Mouse (Mus musculus) lung, postnatal 10 days (tissue): ENCODE measurements around the gene Cnbp.

Experiments used
- DNase-seq: peaks from one replicate; pipeline ENCODE4 v3.0.0; 2021

The Cnbp gene

DNA sequence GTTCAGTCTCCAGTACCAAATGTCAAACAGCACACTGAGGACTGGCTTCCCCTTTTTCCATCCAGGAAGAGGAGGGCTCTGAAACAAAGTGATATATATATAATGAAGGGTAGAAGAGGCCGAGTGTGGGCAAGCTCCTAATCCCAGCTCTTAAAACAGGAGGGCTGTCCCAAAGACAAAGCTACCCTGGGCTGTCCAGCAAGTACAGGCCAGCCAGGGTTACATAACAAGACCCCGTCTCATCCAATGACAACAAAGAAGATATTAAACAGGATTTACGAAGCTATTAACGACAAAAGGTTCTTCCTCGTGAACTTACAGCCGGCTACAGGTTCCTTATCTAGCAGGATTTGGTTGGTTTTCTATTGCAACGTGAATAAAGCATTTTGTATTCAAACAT, 46.0 kb downstream of the Cnbp start:
- no peak for DNase-seq

DNA sequence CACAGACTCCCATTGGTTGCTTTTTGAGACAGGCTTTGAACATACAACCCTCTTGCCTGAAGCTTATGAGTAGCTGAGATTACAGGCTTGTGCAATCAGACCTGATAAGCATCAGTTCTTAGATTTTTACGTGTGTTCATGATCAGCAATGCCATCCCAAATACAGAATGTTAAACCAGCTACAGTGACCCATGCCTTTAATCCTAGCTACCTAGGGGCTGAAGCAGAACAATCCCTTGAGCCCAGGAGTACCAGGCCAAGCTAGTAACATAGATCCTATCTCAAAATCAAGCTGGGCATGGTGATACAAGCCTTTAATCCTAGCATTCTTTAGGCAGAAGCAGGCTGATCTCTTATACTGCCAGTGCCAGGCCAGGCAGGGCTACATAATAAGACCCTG, 46.9 kb downstream of the Cnbp start:
- DNase-seq, result no peak

DNA sequence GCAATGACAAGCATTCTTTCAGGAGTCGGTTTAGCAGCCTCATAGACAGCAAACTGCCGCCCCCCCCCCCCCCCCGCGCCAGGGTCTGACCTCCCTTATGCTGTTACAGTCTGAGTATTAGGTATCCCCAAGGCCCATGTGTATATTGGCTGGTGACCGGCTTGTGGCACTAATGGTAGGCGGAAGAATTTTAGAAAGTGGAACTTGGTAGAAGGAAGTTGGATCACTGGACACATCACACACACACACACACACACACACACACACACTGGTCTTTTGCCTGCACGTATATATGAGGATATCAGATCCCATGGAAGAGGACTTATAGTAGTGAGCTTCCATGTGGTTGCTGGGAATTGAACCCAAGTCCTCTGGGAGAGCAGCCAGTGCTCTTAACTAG, 48.4 kb downstream of the Cnbp start:
- no peak for DNase-seq

DNA sequence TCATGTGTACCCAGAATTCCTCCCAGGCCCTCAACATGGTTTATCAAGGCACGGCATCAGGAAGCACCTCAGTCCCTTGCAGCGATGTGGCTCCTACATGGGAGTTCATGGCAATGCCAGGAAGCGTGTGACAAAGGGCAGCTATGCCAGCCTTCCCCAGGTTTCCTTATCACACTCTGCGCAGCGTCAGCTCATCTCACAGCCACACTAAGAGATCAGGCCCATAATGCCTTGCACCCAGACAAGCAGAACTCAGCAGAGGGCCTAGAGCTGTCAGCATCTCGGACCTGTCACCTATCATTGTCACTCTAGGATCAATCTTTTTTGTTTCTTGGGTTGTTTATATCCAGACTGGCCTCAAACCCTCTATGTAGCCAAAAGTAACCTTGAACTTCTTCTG, 51.3 kb downstream of the Cnbp start:
- DNase-seq, result no peak

DNA sequence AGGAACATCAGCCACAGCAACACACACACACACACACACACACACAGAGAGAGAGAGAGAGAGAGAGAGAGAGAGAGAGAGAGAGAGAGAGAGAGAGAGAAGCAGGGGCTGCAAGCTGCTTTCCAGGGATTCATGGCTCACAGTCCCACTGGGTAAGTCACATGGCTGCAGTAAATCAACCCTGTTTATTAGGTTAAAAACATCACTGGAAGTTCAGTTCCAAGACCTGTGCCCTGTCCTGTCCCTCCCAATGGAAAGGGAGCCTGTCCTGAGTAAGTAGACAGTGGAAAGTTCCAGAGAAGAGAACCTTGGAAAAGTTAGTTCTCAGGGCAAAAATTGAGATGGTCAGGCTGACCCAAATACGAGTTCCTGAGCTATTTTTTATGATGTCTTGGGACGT, 53.6 kb downstream of the Cnbp start:
- DNase-seq, result no peak

DNA sequence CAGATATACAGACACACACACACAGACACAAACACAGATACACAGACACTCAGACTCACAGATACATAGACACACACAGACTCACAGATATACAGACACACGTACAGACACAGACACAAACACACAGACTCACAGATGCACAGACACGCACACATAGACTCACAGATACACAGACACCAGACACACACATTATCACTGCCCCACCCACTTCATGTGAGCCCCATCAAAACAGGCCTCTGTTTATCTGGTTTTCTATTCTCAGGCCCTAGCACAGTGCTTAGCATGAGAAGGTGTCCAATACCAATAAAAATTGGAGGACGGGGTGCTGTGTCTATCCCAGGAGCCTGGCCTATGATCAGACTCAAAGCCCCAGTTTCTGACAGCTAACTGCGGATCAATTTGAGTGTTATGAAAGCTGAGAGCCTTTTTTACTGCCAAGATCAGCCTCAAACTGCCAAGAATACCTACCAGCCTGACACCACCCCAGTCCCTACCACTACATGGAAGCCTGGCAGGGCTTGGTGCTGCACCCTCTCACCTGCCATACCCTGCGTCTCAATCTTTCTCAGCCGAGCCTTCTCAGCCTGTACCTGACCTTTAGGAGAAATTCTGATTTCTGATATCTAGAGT, 54.5 kb downstream of the Cnbp start:
- no peak for DNase-seq

DNA sequence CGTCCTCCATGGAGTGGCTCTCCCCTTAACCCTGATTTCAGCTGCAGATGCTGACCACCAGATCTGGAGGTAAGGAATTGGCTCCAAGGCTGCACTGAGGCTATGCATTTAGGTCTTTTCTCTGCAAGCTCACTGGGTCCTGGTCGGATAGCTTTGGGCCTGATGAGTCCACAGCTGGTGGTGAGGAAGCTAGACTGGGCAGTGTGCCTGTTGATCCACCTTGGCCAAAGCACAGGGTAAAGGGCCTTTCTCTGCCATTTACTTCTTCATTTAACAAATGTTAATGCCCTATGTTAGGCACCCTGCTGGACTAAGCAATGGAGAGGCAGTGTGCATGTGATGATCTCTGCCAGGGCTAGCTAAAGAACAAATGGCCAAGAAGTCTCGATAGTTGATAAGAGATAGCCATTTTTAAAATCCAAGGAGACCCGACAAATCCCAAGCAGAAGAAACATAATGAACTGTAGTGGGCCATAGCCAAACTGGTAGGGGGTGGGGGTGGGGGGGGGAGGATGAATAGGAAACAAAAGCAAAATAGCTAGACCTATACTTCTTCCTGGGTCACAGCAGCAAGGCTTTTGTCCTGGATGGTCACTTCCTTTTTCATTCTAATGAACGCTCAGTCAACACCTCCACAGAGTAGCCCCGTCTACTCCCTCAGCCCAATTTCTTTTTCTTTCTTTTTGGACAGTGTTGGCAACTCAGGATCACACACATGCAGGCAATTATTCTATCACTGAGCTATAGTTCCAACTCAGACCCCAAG, 55.3 kb downstream of the Cnbp start:
- no peak for DNase-seq

DNA sequence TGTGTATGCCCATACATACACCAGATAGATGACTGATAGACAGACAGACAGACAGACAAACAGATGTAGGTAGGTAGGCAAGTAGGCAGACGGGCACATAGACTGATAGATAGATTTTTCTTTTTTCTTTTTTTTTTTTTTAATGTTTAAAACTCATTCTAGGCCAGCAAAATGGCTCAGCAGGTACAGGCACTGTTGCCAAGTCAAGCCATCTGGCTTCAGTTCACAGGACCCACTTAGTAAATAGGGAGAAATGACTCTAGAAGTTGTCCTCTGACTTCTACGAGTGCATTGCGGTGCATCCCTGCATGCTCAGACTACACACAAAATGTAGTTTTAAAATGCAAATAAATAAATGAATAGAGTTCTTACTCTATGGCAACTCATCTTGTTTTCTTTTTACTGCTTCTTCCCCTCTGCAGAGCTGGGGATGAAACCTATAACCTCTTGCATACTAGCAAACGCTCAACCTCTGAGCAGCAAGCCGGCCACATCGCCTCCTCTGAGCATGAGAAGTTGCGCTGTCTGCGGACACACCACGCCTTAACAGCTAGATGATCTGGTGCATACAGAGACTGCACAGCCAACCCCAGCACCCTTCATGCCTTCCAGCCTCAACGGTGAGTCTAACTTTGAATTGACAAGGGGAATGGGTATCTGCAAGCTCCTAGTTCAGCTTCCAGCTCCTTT, 56.9 kb downstream of the Cnbp start:
- no peak for DNase-seq
